Mouse (Mus musculus) macrophage (primary cell): ENCODE measurements around the gene Fermt3. TPM values are rescaled to one million over a fixed set of nuclear protein-coding genes. Genes with fewer than 3 reads are reported as not detected.
A peak's percentile ranks its signal among the peaks of the same experiment; 100 is the strongest.

Experiments
- H3K27ac ChIP-seq: fragments of 350-480 bp; formaldehyde crosslinking; 2 replicates; pipeline ENCODE4 v1.9.0; 2021
- H3K36me3 ChIP-seq: fragments of 350-480 bp; formaldehyde crosslinking; 2 replicates; pipeline ENCODE4 v1.9.0; 2021; ENCODE audit errors: inconsistent target
- H3K4me3 ChIP-seq: fragments of 350-480 bp; formaldehyde crosslinking; 2 replicates; pipeline ENCODE4 v1.9.0; 2021; ENCODE audit errors: inconsistent target
- H3K79me2 ChIP-seq: fragments of 350-480 bp; formaldehyde crosslinking; 2 replicates; pipeline ENCODE4 v1.9.0; 2021; ENCODE audit errors: inconsistent target
- WGBS: methylation state at CpG from one replicate; pipeline ENCODE4 v1.1.7; 2026; ENCODE audit warnings: inconsistent platforms; ENCODE audit not compliant: missing documents; 5-methylcytosine and 5-hydroxymethylcytosine counted together
- polyA plus RNA-seq: library from polyadenylated mRNA; stranded (reverse); fragments of 250-400 nt; gene quantifications from 3 replicates; pipeline ENCODE4 v1.2.4, GENCODE M21; 2018; ENCODE audit warnings: inconsistent platforms

Fermt3 gene
- polyA plus RNA-seq, 1 experiment from 2014 or later: 194 TPM

GRCm38 (mm10) chr19:6977759-6978638 lies 41.3 kb downstream of the Fermt3 start:
- no peak overlapping the region for H3K4me3 ChIP-seq
- H3K79me2 ChIP-seq: peaks cover 46% of the 10 kb centered on the region
- WGBS: 81% methylated on average over 11 of the region's 13 CpGs
- H3K27ac ChIP-seq: peak overlapping the region; percentile 70
- H3K36me3 ChIP-seq: 0 out of 2 replicates have a peak, but pooled peaks cover 6% of the 10 kb centered on the region

DNA sequence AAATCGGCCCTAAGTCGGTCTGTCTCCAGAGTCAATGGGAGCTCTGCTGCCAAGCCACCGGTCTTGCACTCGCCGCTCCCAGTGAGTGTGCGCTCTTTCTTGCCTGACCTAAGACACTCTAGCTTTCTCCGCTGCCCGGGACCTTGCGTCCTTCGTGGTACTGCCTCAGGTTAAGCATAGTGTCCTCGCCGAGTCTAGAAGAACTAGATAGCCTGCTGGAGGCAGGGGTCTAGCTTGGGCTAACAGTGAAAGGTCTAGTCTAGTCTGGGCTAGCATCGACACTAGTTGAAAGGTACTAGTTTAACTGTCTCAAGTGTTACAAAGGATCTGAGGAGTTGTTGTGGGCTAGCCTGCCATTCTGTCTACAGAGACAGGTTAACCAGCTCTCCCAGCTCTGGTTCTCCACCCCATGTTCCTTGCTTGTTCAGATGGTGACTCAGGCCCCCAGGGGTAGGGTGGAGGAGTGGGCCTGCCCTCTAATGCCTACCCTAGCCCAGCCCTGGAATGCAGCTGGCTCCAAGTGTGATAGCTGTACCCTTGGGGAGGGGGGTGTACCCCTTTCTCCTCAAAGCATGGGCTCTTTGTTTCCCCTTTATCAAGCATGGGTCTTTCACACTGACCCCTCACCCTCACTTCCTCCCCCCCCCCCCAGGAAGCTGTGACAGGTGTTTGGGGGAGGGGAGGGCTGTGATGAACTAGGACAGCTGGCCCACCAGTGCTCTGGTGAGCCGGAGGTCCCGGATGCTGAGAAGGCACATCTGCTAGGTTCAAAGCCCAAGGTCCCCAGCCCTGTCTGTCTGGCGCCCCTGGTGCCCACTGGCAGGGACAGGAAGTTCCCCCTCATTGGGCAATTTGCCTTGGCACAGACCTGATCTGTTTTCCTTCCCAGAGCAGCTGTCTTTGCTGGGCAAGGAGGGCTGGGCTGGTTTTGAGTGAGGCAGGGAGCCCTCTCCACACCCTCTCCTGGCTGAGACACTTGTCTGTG lies 43.4 kb downstream of the Fermt3 start, which contains the start of gene Plcb3:
TSS of gene Plcb3 (minus strand) at position 934 of the 985 bp plus-strand sequence.
- H3K27ac ChIP-seq: peak within 1 kb of the TSS; percentile 73
- H3K36me3 ChIP-seq: 0 out of 2 replicates have a peak, but pooled peaks cover 6% of the 10 kb centered on the region
- under 1% methylated on average over 16 of the region's 16 CpGs for WGBS
- H3K79me2 ChIP-seq: peaks cover 41% of the 10 kb centered on the region
- peak within 1 kb of the TSS; percentile 89 for H3K4me3 ChIP-seq

GRCm38 (mm10) chr19:6974211-6975205 lies 44.8 kb downstream of the Fermt3 start, which contains the start of gene Ppp1r14b:
Gene Ppp1r14b (plus strand): TSS chr19:6974968.
- Histone ChIP-seq H3K27ac (peak within 1 kb of the TSS; percentile 73), H3K36me3 (0 out of 2 replicates have a peak, but pooled peaks cover 6% of the 10 kb centered on the region), H3K79me2 (peaks cover 41% of the 10 kb centered on the region), H3K4me3 (peak within 1 kb of the TSS; percentile 89)
- WGBS: under 1% methylated on average over 80 of the region's 84 CpGs

GRCm38 (mm10) chr19:6973581-6974190 lies 45.6 kb downstream of the Fermt3 start:
- no peak overlapping the region for H3K27ac ChIP-seq
- H3K79me2 ChIP-seq: peaks cover 40% of the 10 kb centered on the region
- H3K36me3 ChIP-seq: 0 out of 2 replicates have a peak, but pooled peaks cover 6% of the 10 kb centered on the region
- H3K4me3 ChIP-seq: peak overlapping the region; percentile 65
- WGBS: 30% methylated on average over 11 of the region's 12 CpGs

- WGBS: 91% methylated on average over 13 of the region's 13 CpGs
- Histone ChIP-seq H3K4me3 (no peak overlapping the region), H3K27ac (no peak overlapping the region)
These were observed 46.9 kb downstream of the Fermt3 start for GRCm38 (mm10) chr19:6972247-6972917.

DNA sequence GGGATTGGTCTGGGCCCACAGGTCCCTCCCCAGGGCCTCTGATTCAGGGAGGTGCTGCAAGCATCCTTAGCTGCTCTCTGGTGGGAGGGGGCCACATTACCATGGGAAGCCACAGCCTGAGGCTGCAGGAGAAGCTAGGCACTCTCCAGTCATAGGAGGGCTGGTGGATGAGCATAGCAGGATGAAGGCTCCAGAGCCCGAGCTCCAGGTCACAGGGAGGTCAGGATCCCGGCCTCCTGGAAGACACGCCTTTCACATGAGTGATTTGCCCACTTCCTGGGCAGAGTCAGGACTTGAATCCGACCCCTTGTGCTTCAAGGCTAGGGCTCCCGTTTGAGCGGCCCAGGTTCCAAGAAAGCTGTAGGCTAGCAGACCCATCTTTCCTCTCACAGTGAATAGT lies 47.6 kb downstream of the Fermt3 start:
- H3K4me3 ChIP-seq: no peak overlapping the region
- whole genome bisulfite sequencing: 88% methylated on average over 6 of the region's 6 CpGs

More at GRCm38 (mm10) chr19:6972247-6972917, 46.9 kb downstream of the Fermt3 start:
- peaks cover 40% of the 10 kb centered on the region for H3K79me2 ChIP-seq
- 0 out of 2 replicates have a peak, but pooled peaks cover 2% of the 10 kb centered on the region for H3K36me3 ChIP-seq

GRCm38 (mm10) chr19:6970460-6971085 lies 48.7 kb downstream of the Fermt3 start:
- Histone ChIP-seq H3K36me3 (peaks cover 12% of the 10 kb centered on the region), H3K4me3 (no peak overlapping the region), H3K27ac (no peak overlapping the region), H3K79me2 (peaks cover 23% of the 10 kb centered on the region)
- WGBS: 48% methylated on average over 7 of the region's 11 CpGs

More for the DNA sequence above, 47.6 kb downstream of the Fermt3 start:
- Histone ChIP-seq H3K27ac (no peak overlapping the region), H3K79me2 (peaks cover 33% of the 10 kb centered on the region), H3K36me3 (peaks cover 2% of the 10 kb centered on the region; the same call in 1 of the 2 replicates)

GRCm38 (mm10) chr19:6969665-6970381 lies 49.4 kb downstream of the Fermt3 start:
- H3K4me3 ChIP-seq: peak overlapping the region; percentile 57; the same call in 1 of the 2 replicates
- peaks cover 20% of the 10 kb centered on the region for H3K36me3 ChIP-seq
- peaks cover 20% of the 10 kb centered on the region; the same call in 1 of the 2 replicates for H3K79me2 ChIP-seq
- no peak overlapping the region for H3K27ac ChIP-seq
- 4% methylated on average over 37 of the region's 55 CpGs for WGBS

- H3K27ac ChIP-seq: peak overlapping the region; percentile 3; the same call in 1 of the 2 replicates
These were observed 50.0 kb downstream of the Fermt3 start for GRCm38 (mm10) chr19:6969291-6969664.

GRCm38 (mm10) chr19:6968491-6969271 lies 50.6 kb downstream of the Fermt3 start:
- peak overlapping the region; percentile 3; the same call in 1 of the 2 replicates for H3K27ac ChIP-seq
- 6% methylated on average over 15 of the region's 15 CpGs for WGBS
- H3K79me2 ChIP-seq: peaks cover 20% of the 10 kb centered on the region; the same call in 1 of the 2 replicates
- peak overlapping the region; percentile 57 for H3K4me3 ChIP-seq
- H3K36me3 ChIP-seq: peaks cover 31% of the 10 kb centered on the region

More at GRCm38 (mm10) chr19:6969291-6969664, 50.0 kb downstream of the Fermt3 start:
- Histone ChIP-seq H3K4me3 (peak overlapping the region; percentile 57), H3K79me2 (peaks cover 20% of the 10 kb centered on the region; the same call in 1 of the 2 replicates), H3K36me3 (peaks cover 25% of the 10 kb centered on the region)
- under 1% methylated on average over 20 of the region's 20 CpGs for WGBS

DNA sequence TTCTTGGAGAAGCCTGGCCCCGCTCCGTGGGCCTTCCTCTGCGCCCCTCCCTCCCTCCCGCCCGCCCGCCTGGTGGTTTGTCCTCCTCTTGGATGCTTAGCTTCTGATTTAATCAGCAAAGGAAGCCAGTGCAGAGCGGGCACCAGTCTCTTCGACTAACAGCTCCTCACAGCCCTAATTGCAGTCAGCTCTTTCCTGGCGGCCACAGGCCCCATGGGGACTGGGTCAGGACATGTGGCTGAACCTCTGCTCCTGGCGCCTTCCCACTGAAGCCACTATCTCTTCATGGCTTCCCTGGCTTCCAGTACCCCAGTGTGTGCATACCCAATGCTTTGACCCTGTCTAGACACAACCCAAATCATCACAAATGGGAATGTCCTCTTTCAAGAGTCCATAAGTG lies 62.8 kb downstream of the Fermt3 start:
- H3K79me2 ChIP-seq: no peaks in the 10 kb centered on the region
- WGBS: 95% methylated on average over 6 of the region's 10 CpGs
- peaks cover 66% of the 10 kb centered on the region for H3K36me3 ChIP-seq

More for the DNA sequence above, 62.8 kb downstream of the Fermt3 start:
- Histone ChIP-seq H3K27ac (no peak overlapping the region), H3K4me3 (no peak overlapping the region)
